Mouse (Mus musculus): ENCODE measurements around the gene Unc79. TPM values are rescaled to one million over a fixed set of nuclear protein-coding genes. Genes with fewer than 3 reads are reported as not detected.

Gene Unc79
- polyA plus RNA-seq (2016; fragmentation: Nextera tagmentation; extraction: Ambion mirVana), result 4.9 and 5.2 TPM in 2 replicates

DNA sequence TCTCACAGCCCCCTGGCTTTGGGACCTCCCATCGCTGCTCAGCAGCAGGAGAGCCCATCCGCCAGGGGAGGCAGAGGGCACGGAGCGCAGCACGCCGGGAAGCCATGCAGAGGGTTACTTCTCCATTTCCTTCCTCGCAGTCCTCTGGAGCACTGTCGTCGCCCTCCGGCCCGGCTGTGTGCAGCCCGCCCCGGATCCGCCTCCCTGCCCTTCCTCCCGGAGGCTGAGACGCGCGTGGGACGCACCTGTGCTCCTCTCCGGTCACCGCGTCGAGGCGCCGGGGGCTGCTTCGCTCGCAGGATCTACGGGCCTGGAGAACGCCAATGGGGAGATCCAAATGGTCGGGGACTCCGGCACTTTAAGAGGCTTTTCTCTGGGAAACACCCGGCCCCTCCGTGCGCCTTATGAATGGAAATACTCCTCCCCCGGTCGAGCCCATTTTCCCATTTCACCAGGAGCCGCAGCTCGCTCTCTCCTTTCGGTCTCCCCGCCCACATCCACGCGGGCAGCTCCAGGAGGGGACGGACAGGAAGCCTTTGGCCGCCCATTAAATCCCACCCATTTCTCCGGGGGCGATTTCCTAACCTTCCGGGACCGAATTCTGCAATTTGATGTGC lies at the start of gene Unc79:
Gene Unc79 (plus strand): TSS at position 82 of the 617 bp plus-strand sequence.
- WGBS, result under 1% methylated on average over 48 of the region's 48 CpGs
- H3K27ac ChIP-seq, result peak within 1 kb of the TSS; percentile 98
- peak; percentile 88 for ATAC-seq (ENCODE audit: low FRiP score)
- peak within 1 kb of the TSS; percentile 67 for H3K4me3 ChIP-seq
- H3K27me3 ChIP-seq, result no peaks in the 10 kb centered on the region; the same call in 1 of the 2 replicates
- H3K4me1 ChIP-seq, result peaks cover 15% of the 10 kb centered on the region
- H3K36me3 ChIP-seq, result no peaks in the 10 kb centered on the region
- H3K4me2 ChIP-seq (replicated peaks), result peak within 1 kb of the TSS; percentile 66
- no peaks in the 10 kb centered on the region for H3K9me3 ChIP-seq (replicated peaks)
- peak within 1 kb of the TSS; percentile 70 for H3K9ac ChIP-seq

DNA sequence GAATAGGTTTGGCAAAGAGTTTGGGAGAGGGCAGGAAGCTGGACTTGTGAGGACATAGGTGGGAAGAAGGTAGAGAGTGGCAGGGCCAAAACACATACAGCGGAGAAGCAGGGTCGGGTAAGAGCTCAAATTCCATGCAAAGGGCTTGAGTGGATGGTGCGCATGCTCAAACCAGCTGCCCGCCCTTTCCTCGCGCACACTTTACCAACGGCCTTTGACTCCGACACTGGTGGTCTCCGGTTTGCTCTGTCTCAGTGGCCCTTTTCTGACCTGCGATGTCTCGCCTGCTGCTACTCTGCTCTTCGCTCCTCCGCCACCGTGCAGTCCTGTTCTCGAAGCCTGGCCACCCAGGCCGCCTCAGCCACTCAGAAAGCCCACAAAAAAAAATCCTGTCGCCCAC lies 49.6 kb upstream of the Unc79 start, which contains the start of gene Cox8c:
Gene Cox8c (plus strand): TSS at position 226 of the 400 bp plus-strand sequence.
- Histone ChIP-seq H3K9ac (no peak within 1 kb of the TSS), H3K4me1 (no peaks in the 10 kb centered on the region), H3K36me3 (no peaks in the 10 kb centered on the region), H3K27ac (no peak within 1 kb of the TSS), H3K4me3 (no peak within 1 kb of the TSS), H3K9me3 (replicated peaks) (no peaks in the 10 kb centered on the region), H3K27me3 (no peaks in the 10 kb centered on the region), H3K4me2 (replicated peaks) (no peak within 1 kb of the TSS)
- no peak for ATAC-seq (ENCODE audit: low FRiP score)
- 93% methylated on average over 17 of the region's 17 CpGs for WGBS

DNA sequence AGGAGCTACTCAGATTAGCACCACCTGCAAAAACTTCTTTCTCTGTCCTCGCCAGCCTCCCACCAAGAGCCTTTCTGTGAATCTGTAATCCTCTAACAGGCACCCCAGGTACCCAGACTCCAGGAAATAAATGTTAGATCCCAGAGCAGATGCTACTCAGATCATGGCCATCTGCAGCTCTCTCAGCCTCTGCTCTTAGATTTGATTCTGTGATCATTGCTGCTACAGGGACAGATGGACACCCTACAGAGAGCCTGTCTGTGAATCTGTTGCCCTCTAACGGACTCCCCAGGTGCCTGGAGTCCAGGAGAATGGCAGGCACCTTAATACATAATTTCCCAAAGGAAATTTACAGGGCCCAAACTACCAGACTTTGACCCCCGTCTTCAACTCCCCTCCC lies 40.5 kb upstream of the Unc79 start:
- Histone ChIP-seq H3K9me3 (replicated peaks) (no peaks in the 10 kb centered on the region), H3K4me2 (replicated peaks) (no peak overlapping the region), H3K4me1 (no peaks in the 10 kb centered on the region), H3K4me3 (no peak overlapping the region), H3K9ac (no peak overlapping the region), H3K27me3 (no peaks in the 10 kb centered on the region), H3K36me3 (no peaks in the 10 kb centered on the region), H3K27ac (no peak overlapping the region)
- WGBS, result 40% methylated on average over 3 of the region's 3 CpGs
- ATAC-seq (ENCODE audit: low FRiP score), result no peak

DNA sequence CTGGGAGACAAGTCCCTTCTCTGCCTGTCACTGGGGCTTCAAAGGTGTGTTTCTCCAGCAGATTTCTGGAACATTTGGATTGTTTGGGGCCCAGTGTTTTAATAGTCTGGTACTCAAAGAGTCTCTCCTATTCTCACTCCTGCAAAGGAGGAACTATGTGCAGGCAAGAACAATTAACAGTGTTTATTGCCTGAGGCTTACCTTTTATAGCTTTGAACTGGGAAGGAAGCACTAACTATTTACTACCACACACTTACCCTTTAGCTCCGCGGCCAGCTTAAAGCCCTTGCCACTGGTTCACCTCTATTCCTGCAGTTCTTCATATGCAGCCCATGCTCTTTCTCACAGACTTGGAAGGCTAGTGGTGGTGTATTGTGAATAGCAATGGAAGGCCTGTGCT lies 32.6 kb upstream of the Unc79 start:
- Histone ChIP-seq H3K36me3 (no peaks in the 10 kb centered on the region), H3K9me3 (replicated peaks) (no peaks in the 10 kb centered on the region), H3K4me3 (no peak overlapping the region), H3K27me3 (no peaks in the 10 kb centered on the region), H3K4me1 (no peaks in the 10 kb centered on the region), H3K4me2 (replicated peaks) (no peak overlapping the region), H3K27ac (no peak overlapping the region), H3K9ac (no peak overlapping the region)
- no peak for ATAC-seq (ENCODE audit: low FRiP score)
- WGBS, result 95% methylated on average over 2 of the region's 2 CpGs

DNA sequence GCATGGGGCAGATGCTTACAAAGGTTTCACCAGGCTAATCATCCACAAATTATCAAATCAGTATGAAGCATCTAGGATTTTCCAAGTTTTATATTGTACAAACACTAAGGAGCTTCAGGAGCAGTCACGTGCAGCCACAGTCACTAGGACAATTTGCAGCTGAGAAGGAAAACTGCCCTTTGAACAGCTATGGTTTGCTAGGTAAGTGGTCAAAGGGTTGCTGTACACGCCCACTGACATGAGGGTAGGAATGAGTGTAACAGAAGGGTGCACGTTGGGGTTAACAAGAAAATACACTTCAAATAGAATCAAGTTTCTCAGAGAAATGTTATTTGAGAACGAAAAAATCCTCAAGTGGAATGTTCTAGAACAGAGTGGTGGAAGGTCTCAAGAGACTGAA lies 18.9 kb upstream of the Unc79 start:
- Histone ChIP-seq H3K27ac (no peak overlapping the region), H3K4me2 (replicated peaks) (no peak overlapping the region), H3K9ac (no peak overlapping the region), H3K4me3 (no peak overlapping the region), H3K27me3 (no peaks in the 10 kb centered on the region), H3K4me1 (no peaks in the 10 kb centered on the region), H3K9me3 (replicated peaks) (no peaks in the 10 kb centered on the region), H3K36me3 (no peaks in the 10 kb centered on the region)
- no peak for ATAC-seq (ENCODE audit: low FRiP score)
- WGBS, result 84% methylated on average over 4 of the region's 4 CpGs

DNA sequence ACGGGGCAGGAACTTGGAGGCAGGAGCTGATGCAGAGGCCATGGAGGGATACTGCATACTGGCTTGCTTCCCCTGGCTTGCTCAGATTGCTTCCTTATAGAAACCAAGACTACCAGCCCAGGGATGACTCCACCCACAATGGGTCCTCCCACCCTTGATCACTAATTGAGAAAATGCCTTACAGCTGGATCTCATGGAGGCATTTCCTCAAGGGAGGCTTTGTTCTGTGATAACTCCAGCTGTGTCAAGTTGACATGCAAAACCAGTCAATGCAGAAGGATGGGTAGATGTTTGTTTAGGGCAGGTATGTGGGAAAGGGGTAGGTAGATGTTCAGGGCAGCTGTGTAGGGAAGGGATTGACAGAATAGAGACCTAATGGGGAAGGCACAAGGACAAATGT lies 18.3 kb upstream of the Unc79 start:
- no peak for ATAC-seq (ENCODE audit: low FRiP score)
- H3K9me3 ChIP-seq (replicated peaks), result no peaks in the 10 kb centered on the region
- H3K4me1 ChIP-seq, result no peaks in the 10 kb centered on the region
- H3K36me3 ChIP-seq, result no peaks in the 10 kb centered on the region
- H3K4me2 ChIP-seq (replicated peaks), result no peak overlapping the region
- no peak overlapping the region for H3K27ac ChIP-seq
- WGBS, result 81% methylated on average over 1 of the region's 1 CpGs
- H3K9ac ChIP-seq, result no peak overlapping the region
- H3K4me3 ChIP-seq, result no peak overlapping the region
- no peaks in the 10 kb centered on the region for H3K27me3 ChIP-seq

DNA sequence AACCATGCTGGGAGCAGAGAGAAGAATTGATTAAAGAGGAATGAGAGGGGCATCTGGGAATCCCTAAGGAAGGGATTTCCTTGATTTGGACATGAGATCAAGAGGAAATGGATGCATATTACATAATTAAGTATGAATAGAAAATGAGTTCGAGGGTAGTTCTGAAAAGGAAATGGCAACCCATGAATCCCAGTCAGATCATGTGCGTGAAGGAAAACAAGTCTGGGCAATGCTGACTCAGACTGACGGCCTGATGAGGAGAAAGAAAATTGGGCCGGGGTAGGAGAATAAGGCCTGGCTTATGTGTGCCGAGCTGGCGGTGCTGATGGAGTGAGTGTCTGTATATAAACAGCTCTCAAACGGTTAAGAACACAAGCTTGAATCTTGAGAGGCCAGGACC lies 17.9 kb upstream of the Unc79 start:
- Histone ChIP-seq H3K27ac (no peak overlapping the region), H3K9ac (no peak overlapping the region), H3K27me3 (no peaks in the 10 kb centered on the region), H3K9me3 (replicated peaks) (no peaks in the 10 kb centered on the region), H3K36me3 (no peaks in the 10 kb centered on the region), H3K4me1 (no peaks in the 10 kb centered on the region), H3K4me2 (replicated peaks) (no peak overlapping the region), H3K4me3 (no peak overlapping the region)
- ATAC-seq (ENCODE audit: low FRiP score), result no peak
- 92% methylated on average over 7 of the region's 7 CpGs for WGBS

DNA sequence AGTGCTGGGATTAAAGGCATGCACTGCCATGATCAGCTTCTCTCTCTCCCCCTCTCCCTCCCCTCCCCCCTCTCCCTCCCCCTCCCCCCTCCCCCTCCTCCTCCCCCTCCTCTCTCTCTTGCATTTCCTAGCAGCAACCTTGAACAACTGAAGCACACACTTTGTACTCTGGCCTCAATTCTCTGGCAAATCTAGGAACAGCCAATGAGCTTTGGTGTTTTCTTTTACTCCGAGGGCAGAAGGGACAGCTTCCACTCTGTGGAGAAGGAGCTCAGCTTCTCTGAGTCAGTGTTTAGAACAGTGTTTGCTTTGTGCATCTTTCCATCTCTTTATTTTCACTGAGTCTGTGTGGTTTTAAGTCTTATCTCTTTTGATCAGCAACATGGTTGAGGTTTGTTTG lies 12.8 kb upstream of the Unc79 start:
- Histone ChIP-seq H3K4me3 (no peak overlapping the region), H3K9ac (no peak overlapping the region), H3K27ac (no peak overlapping the region), H3K9me3 (replicated peaks) (peaks cover 3% of the 10 kb centered on the region; the same call in 1 of the 2 replicates), H3K36me3 (no peaks in the 10 kb centered on the region), H3K4me1 (peaks cover 2% of the 10 kb centered on the region; the same call in 1 of the 2 replicates), H3K4me2 (replicated peaks) (no peak overlapping the region), H3K27me3 (no peaks in the 10 kb centered on the region)
- WGBS, result 36% methylated on average over 1 of the region's 1 CpGs
- no peak for ATAC-seq (ENCODE audit: low FRiP score)

DNA sequence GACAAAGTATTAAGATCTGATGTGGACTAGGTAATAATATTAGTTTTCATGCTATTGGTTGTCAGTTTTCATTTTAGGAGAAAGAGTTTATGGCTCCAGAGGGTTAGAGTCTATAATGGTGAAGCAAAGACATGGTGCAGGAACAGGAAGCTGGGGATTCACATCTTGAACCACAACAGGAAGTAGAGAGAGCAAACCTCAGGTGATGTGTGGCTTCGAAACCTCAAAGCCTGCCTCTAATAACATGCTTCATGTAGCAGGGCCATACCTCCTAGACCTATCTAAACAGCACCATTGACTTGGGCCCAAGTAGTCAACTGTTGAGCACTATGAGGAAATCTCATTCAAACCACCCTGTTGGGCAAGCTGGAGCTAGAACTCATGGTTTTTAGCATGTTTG lies 3.1 kb upstream of the Unc79 start:
- Histone ChIP-seq H3K4me2 (replicated peaks) (no peak overlapping the region), H3K4me3 (no peak overlapping the region), H3K9ac (no peak overlapping the region), H3K27ac (no peak overlapping the region), H3K36me3 (no peaks in the 10 kb centered on the region), H3K27me3 (no peaks in the 10 kb centered on the region; the same call in 1 of the 2 replicates), H3K9me3 (replicated peaks) (peaks cover 6% of the 10 kb centered on the region; the same call in 1 of the 2 replicates), H3K4me1 (peaks cover 10% of the 10 kb centered on the region)
- 91% methylated on average over 1 of the region's 1 CpGs for WGBS
- no peak for ATAC-seq (ENCODE audit: low FRiP score)

DNA sequence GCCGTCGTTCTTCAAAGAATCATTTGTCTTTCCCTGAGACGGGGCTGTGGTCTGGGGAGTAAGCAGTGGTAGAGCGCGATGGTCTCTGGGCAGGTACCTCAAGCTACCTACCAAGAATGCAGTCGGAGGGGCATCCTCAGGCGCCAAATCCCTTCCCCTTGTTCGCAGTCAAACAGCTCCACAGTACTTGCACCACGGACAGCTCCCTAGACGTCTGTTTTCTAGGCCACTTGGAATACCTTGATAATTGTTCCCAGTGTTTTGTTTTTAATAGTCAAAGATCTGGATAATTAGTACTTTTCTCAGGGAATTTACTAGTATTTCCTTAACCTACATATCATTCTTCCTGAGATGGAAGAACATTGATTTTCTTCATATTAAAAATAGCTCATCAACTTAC lies 833 bp upstream of the Unc79 start:
- H3K9ac ChIP-seq, result no peak overlapping the region
- peak overlapping the region; percentile 67; the same call in 1 of the 2 replicates for H3K4me3 ChIP-seq
- no peaks in the 10 kb centered on the region for H3K36me3 ChIP-seq
- H3K4me1 ChIP-seq, result peaks cover 15% of the 10 kb centered on the region
- H3K4me2 ChIP-seq (replicated peaks), result peak overlapping the region; percentile 66
- H3K27ac ChIP-seq, result no peak overlapping the region
- 32% methylated on average over 10 of the region's 10 CpGs for WGBS
- ATAC-seq (ENCODE audit: low FRiP score), result no peak
- H3K27me3 ChIP-seq, result no peaks in the 10 kb centered on the region; the same call in 1 of the 2 replicates
- no peaks in the 10 kb centered on the region for H3K9me3 ChIP-seq (replicated peaks)

DNA sequence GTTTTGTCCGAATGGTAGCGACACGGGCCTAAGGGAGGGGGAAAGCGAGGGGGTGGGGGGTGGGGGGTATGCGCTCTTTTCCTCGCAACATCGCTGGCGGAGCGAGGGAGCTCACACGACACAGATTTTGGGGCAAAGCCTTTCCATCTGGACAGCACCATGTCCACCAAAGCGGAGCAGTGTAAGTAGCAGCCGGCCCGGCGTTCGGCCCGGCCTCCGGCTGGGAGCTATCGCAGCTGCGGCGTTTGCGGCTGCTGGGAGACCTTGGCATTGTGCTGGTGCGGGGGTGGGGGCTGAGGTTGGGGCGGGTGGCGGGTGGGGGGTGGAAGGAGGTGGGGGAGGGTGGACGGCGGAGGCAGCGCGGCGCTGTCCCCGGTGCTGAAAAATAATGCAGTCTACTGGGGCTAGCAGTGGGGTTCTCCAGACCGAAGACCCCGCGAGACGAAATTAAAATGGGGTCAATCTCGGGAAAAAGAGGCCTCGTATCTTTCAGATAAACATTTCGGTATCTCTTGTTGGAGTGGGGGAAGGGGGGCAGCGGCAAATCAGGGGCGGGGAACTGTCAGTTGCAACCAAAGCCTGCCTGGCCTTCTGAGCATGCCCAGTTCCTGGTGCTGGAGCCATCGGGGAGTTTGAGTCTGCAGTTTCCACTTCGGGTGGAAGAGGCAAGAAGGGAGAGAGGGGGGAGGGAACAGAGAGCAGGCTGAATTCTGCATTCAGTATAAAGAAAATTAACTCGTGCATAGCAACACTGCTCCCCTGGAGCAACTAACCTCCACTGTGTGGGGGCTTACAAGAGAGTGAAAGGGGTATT lies 943 bp downstream of the Unc79 start:
- Histone ChIP-seq H3K27ac (peak overlapping the region; percentile 98), H3K36me3 (no peaks in the 10 kb centered on the region), H3K9me3 (replicated peaks) (no peaks in the 10 kb centered on the region), H3K4me1 (peaks cover 15% of the 10 kb centered on the region), H3K27me3 (no peaks in the 10 kb centered on the region; the same call in 1 of the 2 replicates), H3K4me2 (replicated peaks) (peak overlapping the region; percentile 66), H3K9ac (peak overlapping the region; percentile 70), H3K4me3 (peak overlapping the region; percentile 67)
- peak; percentile 89 for ATAC-seq (ENCODE audit: low FRiP score)
- under 1% methylated on average over 35 of the region's 42 CpGs for WGBS

DNA sequence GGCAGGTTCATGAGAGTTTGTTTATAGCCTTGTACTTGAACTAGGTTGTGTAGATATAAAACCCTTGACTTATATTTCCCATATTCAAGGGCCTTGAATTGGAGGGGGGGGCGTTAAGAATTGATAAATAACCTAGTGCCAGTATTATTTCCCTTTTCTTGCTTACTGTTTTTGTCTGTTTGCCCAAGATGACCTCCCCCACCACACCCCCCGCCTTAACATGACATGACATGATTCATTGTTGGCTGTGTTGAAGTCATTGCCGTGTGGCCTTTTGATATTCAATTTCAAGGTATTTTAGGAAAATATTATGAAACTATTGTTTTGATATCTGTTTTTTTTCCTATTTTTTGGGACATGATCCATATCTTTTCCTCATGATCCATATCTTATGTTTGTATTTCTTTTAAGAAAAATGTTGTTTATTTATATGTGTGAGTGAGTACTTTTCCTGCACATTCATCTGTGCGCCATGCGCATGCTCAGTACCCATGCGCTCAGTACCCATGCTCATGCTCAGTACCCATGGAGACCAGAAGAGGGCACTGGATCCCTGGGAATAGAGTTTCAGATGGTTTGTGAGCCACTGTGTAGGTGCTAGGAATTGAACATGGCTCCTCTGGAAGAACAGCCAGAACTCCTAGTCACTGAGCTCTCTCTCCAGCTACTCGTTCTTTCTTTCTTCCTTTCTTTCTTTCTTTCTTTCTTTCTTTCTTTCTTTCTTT lies 11.6 kb downstream of the Unc79 start:
- no peaks in the 10 kb centered on the region for H3K36me3 ChIP-seq
- no peaks in the 10 kb centered on the region for H3K27me3 ChIP-seq
- no peak overlapping the region for H3K9ac ChIP-seq
- no peak overlapping the region for H3K27ac ChIP-seq
- no peak overlapping the region for H3K4me3 ChIP-seq
- no peaks in the 10 kb centered on the region for H3K9me3 ChIP-seq (replicated peaks)
- ATAC-seq (ENCODE audit: low FRiP score), result no peak
- no peak overlapping the region for H3K4me2 ChIP-seq (replicated peaks)
- peaks cover 4% of the 10 kb centered on the region; the same call in 1 of the 2 replicates for H3K4me1 ChIP-seq
- WGBS, result 91% methylated on average over 7 of the region's 7 CpGs
